Mouse (Mus musculus): ENCODE data around the gene Cabp1.
"Not testable (repeated sequence)": the region's sequence is repeated elsewhere in the genome, so short reads cannot be mapped to it uniquely, and the experiment has no call there.

The Cabp1 gene

GRCm38 (mm10) chr5:115168641-115169415, 25.4 kb downstream of the Cabp1 start:
- no peak for DNase-seq

- DNase-seq = no peak
Observed at GRCm38 (mm10) chr5:115167396-115167795, 26.8 kb downstream of the Cabp1 start.

- DNase-seq = no peak
Observed at GRCm38 (mm10) chr5:115166815-115167194, 27.4 kb downstream of the Cabp1 start.

- no peak for DNase-seq
Observed at GRCm38 (mm10) chr5:115165895-115166814, 28.0 kb downstream of the Cabp1 start.

GRCm38 (mm10) chr5:115165351-115165750, 28.8 kb downstream of the Cabp1 start:
- DNase-seq = no peak

- DNase-seq = not testable (repeated sequence)
Observed at GRCm38 (mm10) chr5:115164446-115164845, 29.7 kb downstream of the Cabp1 start.

GRCm38 (mm10) chr5:115163563-115163962, 30.6 kb downstream of the Cabp1 start:
- peak; percentile 69 to 77 for DNase-seq

- DNase-seq = not testable (repeated sequence)
Observed at GRCm38 (mm10) chr5:115161940-115162279, 32.3 kb downstream of the Cabp1 start.

GRCm38 (mm10) chr5:115161064-115161939, 32.9 kb downstream of the Cabp1 start:
- no peak for DNase-seq

- no peak for DNase-seq
Observed at GRCm38 (mm10) chr5:115160655-115161054, 33.5 kb downstream of the Cabp1 start.

- no peak for DNase-seq
Observed at GRCm38 (mm10) chr5:115159165-115159564, 35.0 kb downstream of the Cabp1 start.

GRCm38 (mm10) chr5:115158040-115158983, 35.9 kb downstream of the Cabp1 start, which contains the start of gene Mlec:
Mlec (minus strand) TSS chr5:115158179.
- DNase-seq = peak; percentile 99

- no peak for DNase-seq
Observed at GRCm38 (mm10) chr5:115156933-115157589, 37.1 kb downstream of the Cabp1 start.

- no peak for DNase-seq
Observed at GRCm38 (mm10) chr5:115156401-115156800, 37.8 kb downstream of the Cabp1 start.

GRCm38 (mm10) chr5:115155831-115156230, 38.4 kb downstream of the Cabp1 start:
- DNase-seq = peak; percentile 42 to 48

GRCm38 (mm10) chr5:115155156-115155631, 39.0 kb downstream of the Cabp1 start:
- no peak for DNase-seq

GRCm38 (mm10) chr5:115152132-115152956, 41.8 kb downstream of the Cabp1 start:
- no peak for DNase-seq

GRCm38 (mm10) chr5:115151457-115151856, 42.7 kb downstream of the Cabp1 start:
- DNase-seq = no peak

GRCm38 (mm10) chr5:115150991-115151390, 43.2 kb downstream of the Cabp1 start:
- DNase-seq = no peak
